27 mouse cellular contexts compared by ENCODE assay signal in genomic region chr17:46877061-46877460, GRCm38 (mm10). TPM values are rescaled to one million over a fixed set of nuclear protein-coding genes. Genes with fewer than 3 reads are reported as not detected.
DNase-seq lines count a peak whose midpoint lies in the region; ATAC-seq and TF ChIP-seq lines count a peak whose summit lies in the region.
"Had no signal": no experiment of that assay in that cellular context is flagged by ENCODE, and none has a peak within 500 bp of the region (broad histone marks: within the 10 kb centered on the region; RNA-seq: fewer than 3 reads in every experiment).

No protein-coding gene starts in this region.

- H3K36me3 ChIP-seq in intestine, embryonic 14.5 days (ENCODE audit: control insufficient read depth, insufficient read depth, low read length): no peaks in the 10 kb centered on the region
- no peaks in the 10 kb centered on the region; the same call in 1 of the 2 replicates for H3K36me3 ChIP-seq in intestine, postnatal 0 days (ENCODE audit: control insufficient read depth, insufficient read depth)
- no peaks in the 10 kb centered on the region for H3K36me3 ChIP-seq in liver, embryonic 12.5 days
- H3K36me3 ChIP-seq in liver, embryonic 11.5 days (ENCODE audit: control insufficient read depth, insufficient read depth, low read length): no peaks in the 10 kb centered on the region
- no peaks in the 10 kb centered on the region for H3K36me3 ChIP-seq in limb, embryonic 15.5 days
- H3K36me3 ChIP-seq in forebrain, embryonic 12.5 days (replicated peaks): no peaks in the 10 kb centered on the region
- H3K36me3 ChIP-seq: embryonic facial prominence, embryonic 13.5 days; forebrain, embryonic 15.5 days; heart, embryonic 10.5 days had no signal

- H3K9me3 ChIP-seq in intestine, embryonic 14.5 days (ENCODE audit: control insufficient read depth, low read length): no peaks in the 10 kb centered on the region
- H3K9me3 ChIP-seq in intestine, postnatal 0 days (ENCODE audit: control insufficient read depth): no peaks in the 10 kb centered on the region
- H3K9me3 ChIP-seq in liver, embryonic 12.5 days (replicated peaks): no peaks in the 10 kb centered on the region
- no peaks in the 10 kb centered on the region for H3K9me3 ChIP-seq in liver, embryonic 11.5 days (ENCODE audit: control insufficient read depth, low read length)
- no peaks in the 10 kb centered on the region for H3K9me3 ChIP-seq in limb, embryonic 15.5 days
- H3K9me3 ChIP-seq in forebrain, embryonic 12.5 days: no peaks in the 10 kb centered on the region
- H3K9me3 ChIP-seq: embryonic facial prominence, embryonic 13.5 days; forebrain, embryonic 15.5 days; heart, embryonic 10.5 days had no signal

- DNase-seq in intestine, embryonic 14.5 days (ENCODE audit: low spot score): no peak
- no peak for DNase-seq in liver, embryonic 11.5 days (ENCODE audit: low spot score)
- DNase-seq in layer of hippocampus, adult 8-10 months (ENCODE audit: low spot score in 2 of 2): no peak
- DNase-seq: cerebellum, adult 11 months; cerebellum, postnatal 10 days; right cerebral cortex, adult 18-20 months; right cerebral cortex, postnatal 4 days had no signal

- peaks cover 14% of the 10 kb centered on the region for H3K4me1 ChIP-seq in intestine, embryonic 14.5 days (replicated peaks; ENCODE audit: control insufficient read depth, insufficient read depth, low read length)
- 0 out of 2 replicates have a peak, but pooled peaks cover 5% of the 10 kb centered on the region for H3K4me1 ChIP-seq in intestine, postnatal 0 days (replicated peaks; ENCODE audit: control insufficient read depth, insufficient read depth, low read length)
- H3K4me1 ChIP-seq in liver, embryonic 12.5 days: peaks cover 28% of the 10 kb centered on the region
- peaks cover 22% of the 10 kb centered on the region for H3K4me1 ChIP-seq in liver, embryonic 11.5 days (replicated peaks; ENCODE audit: control insufficient read depth, insufficient read depth, low read length)
- H3K4me1 ChIP-seq in limb, embryonic 15.5 days: peaks cover 15% of the 10 kb centered on the region; the same call in 1 of the 2 replicates
- H3K4me1 ChIP-seq in forebrain, embryonic 12.5 days: peaks cover 6% of the 10 kb centered on the region; the same call in 1 of the 2 replicates

- H3K27me3 ChIP-seq in intestine, embryonic 14.5 days (replicated peaks; ENCODE audit: control insufficient read depth, insufficient read depth, low read length): no peaks in the 10 kb centered on the region
- H3K27me3 ChIP-seq in intestine, postnatal 0 days (replicated peaks; ENCODE audit: control insufficient read depth, insufficient read depth, low read length): no peaks in the 10 kb centered on the region
- H3K27me3 ChIP-seq in liver, embryonic 12.5 days (replicated peaks): no peaks in the 10 kb centered on the region
- no peaks in the 10 kb centered on the region for H3K27me3 ChIP-seq in liver, embryonic 11.5 days (replicated peaks; ENCODE audit: control insufficient read depth, insufficient read depth, low read length)
- H3K27me3 ChIP-seq in limb, embryonic 15.5 days: no peaks in the 10 kb centered on the region
- no peaks in the 10 kb centered on the region for H3K27me3 ChIP-seq in forebrain, embryonic 12.5 days
- H3K27me3 ChIP-seq: embryonic facial prominence, embryonic 13.5 days; forebrain, embryonic 15.5 days had no signal

- no peak for TF ChIP-seq CTCF in intestine, postnatal 0 days (IDR thresholded peaks at IDR 0.05; ENCODE audit: low read depth)

- ATAC-seq in intestine, embryonic 14.5 days (replicated peaks; ENCODE audit: low FRiP score, low TSS enrichment, low read depth): no peak
- no peak for ATAC-seq in intestine, postnatal 0 days
- no peak for ATAC-seq in liver, embryonic 12.5 days
- ATAC-seq in liver, embryonic 11.5 days (replicated peaks; ENCODE audit: low FRiP score): no peak
- ATAC-seq in limb, embryonic 15.5 days (ENCODE audit: insufficient number of reproducible peaks, low FRiP score, low TSS enrichment, low read depth): no peak
- no peak for ATAC-seq in forebrain, embryonic 12.5 days (ENCODE audit: low FRiP score)
- ATAC-seq: forebrain, embryonic 15.5 days; hindbrain, embryonic 16.5 days had no signal

- peak overlapping the region; percentile 39; the same call in 1 of the 2 replicates for H3K27ac ChIP-seq in intestine, embryonic 14.5 days (ENCODE audit: low read depth)
- H3K27ac ChIP-seq in intestine, postnatal 0 days (ENCODE audit: low read depth, low read length): no peak overlapping the region
- peak overlapping the region; percentile 18 for H3K27ac ChIP-seq in liver, embryonic 12.5 days
- H3K27ac ChIP-seq in liver, embryonic 11.5 days (ENCODE audit: low read depth, low read length): no peak overlapping the region
- 0 out of 2 replicates have a peak overlapping the region, but pooled peaks have one; percentile 28 for H3K27ac ChIP-seq in limb, embryonic 15.5 days
- no peak overlapping the region for H3K27ac ChIP-seq in forebrain, embryonic 12.5 days
- H3K27ac ChIP-seq: embryonic facial prominence, embryonic 13.5 days; forebrain, embryonic 15.5 days; macrophage had no signal

- H3K9ac ChIP-seq in intestine, embryonic 14.5 days (ENCODE audit: low read length): no peak overlapping the region
- no peak overlapping the region for H3K9ac ChIP-seq in intestine, postnatal 0 days (ENCODE audit: low read depth, low read length)
- no peak overlapping the region for H3K9ac ChIP-seq in liver, embryonic 12.5 days
- H3K9ac ChIP-seq in liver, embryonic 11.5 days (ENCODE audit: low read depth, low read length): no peak overlapping the region
- no peak overlapping the region for H3K9ac ChIP-seq in limb, embryonic 15.5 days
- no peak overlapping the region for H3K9ac ChIP-seq in forebrain, embryonic 12.5 days
- H3K9ac ChIP-seq: embryonic facial prominence, embryonic 13.5 days; forebrain, embryonic 15.5 days had no signal

- 83% methylated on average over 5 of the region's 5 CpGs for WGBS in intestine, embryonic 14.5 days
- WGBS in intestine, postnatal 0 days: 84% methylated on average over 5 of the region's 5 CpGs
- WGBS in liver, embryonic 12.5 days (ENCODE audit: insufficient replicate concordance): 82% methylated on average over 5 of the region's 5 CpGs
- WGBS in liver, embryonic 11.5 days: 83% methylated on average over 5 of the region's 5 CpGs
- 79% methylated on average over 5 of the region's 5 CpGs for WGBS in limb, embryonic 15.5 days
- 90% methylated on average over 5 of the region's 5 CpGs for WGBS in forebrain, embryonic 12.5 days

- no peak overlapping the region for H3K4me2 ChIP-seq in intestine, embryonic 14.5 days (ENCODE audit: low read length)
- H3K4me2 ChIP-seq in intestine, postnatal 0 days (replicated peaks; ENCODE audit: low read depth): no peak overlapping the region
- no peak overlapping the region for H3K4me2 ChIP-seq in liver, embryonic 12.5 days
- H3K4me2 ChIP-seq in liver, embryonic 11.5 days: no peak overlapping the region
- no peak overlapping the region for H3K4me2 ChIP-seq in limb, embryonic 15.5 days
- no peak overlapping the region for H3K4me2 ChIP-seq in forebrain, embryonic 12.5 days
- H3K4me2 ChIP-seq: embryonic facial prominence, embryonic 13.5 days; forebrain, embryonic 15.5 days had no signal

- no peak overlapping the region for H3K4me3 ChIP-seq in intestine, embryonic 14.5 days (ENCODE audit: low read depth, low read length)
- H3K4me3 ChIP-seq in intestine, postnatal 0 days (ENCODE audit: low read depth, low read length): no peak overlapping the region
- H3K4me3 ChIP-seq in liver, embryonic 12.5 days: no peak overlapping the region
- H3K4me3 ChIP-seq in liver, embryonic 11.5 days (ENCODE audit: low read depth, low read length): no peak overlapping the region
- H3K4me3 ChIP-seq in limb, embryonic 15.5 days: no peak overlapping the region
- no peak overlapping the region for H3K4me3 ChIP-seq in forebrain, embryonic 12.5 days (replicated peaks)
- H3K4me3 ChIP-seq: embryonic facial prominence, embryonic 13.5 days; forebrain, embryonic 15.5 days; heart, embryonic 10.5 days had no signal

RNA-seq across cellular contexts. Expression of gene Tbcc, which starts 13.4 kb away (rescaled TPM):
- 50.5 and 54.8 TPM in 2 replicates for polyA plus RNA-seq in intestine, embryonic 14.5 days (2014; fragmentation: Nextera tagmentation; extraction: Ambion mirVana)
- polyA plus RNA-seq in intestine, postnatal 0 days (2015; fragmentation: Nextera tagmentation; extraction: Ambion mirVana): 40.1 and 40.2 TPM in 2 replicates
- polyA plus RNA-seq in liver, embryonic 12.5 days (2016; fragmentation: Nextera tagmentation; extraction: Ambion mirVana): 34.2 and 36.4 TPM in 2 replicates
- polyA plus RNA-seq in liver, embryonic 11.5 days (2014; fragmentation: Nextera tagmentation; extraction: Ambion mirVana): 43.5 and 43.7 TPM in 2 replicates
- polyA plus RNA-seq in limb, embryonic 15.5 days (2015; fragmentation: Nextera tagmentation; extraction: Ambion mirVana): 51.2 and 54.1 TPM in 2 replicates
- 10 to 100 TPM; 24.8 to 38.5 (median 33.2) TPM for total RNA-seq in layer of hippocampus, adult 8-10 months (2022)
- 63.2 and 67.3 TPM in 2 replicates for polyA plus RNA-seq in forebrain, embryonic 12.5 days (2016; fragmentation: Nextera tagmentation; extraction: Ambion mirVana)

RNA-seq across cellular contexts. Expression of gene Bicral, which starts 18.8 kb away (rescaled TPM):
- 5.5 and 6.6 TPM in 2 replicates for polyA plus RNA-seq in intestine, embryonic 14.5 days (2014; fragmentation: Nextera tagmentation; extraction: Ambion mirVana)
- polyA plus RNA-seq in intestine, postnatal 0 days (2015; fragmentation: Nextera tagmentation; extraction: Ambion mirVana): 2.2 and 2.6 TPM in 2 replicates
- polyA plus RNA-seq in liver, embryonic 12.5 days (2016; fragmentation: Nextera tagmentation; extraction: Ambion mirVana): 4.8 and 5.2 TPM in 2 replicates
- polyA plus RNA-seq in liver, embryonic 11.5 days (2014; fragmentation: Nextera tagmentation; extraction: Ambion mirVana): 6.3 and 7.4 TPM in 2 replicates
- 3.8 and 4.7 TPM in 2 replicates for polyA plus RNA-seq in limb, embryonic 15.5 days (2015; fragmentation: Nextera tagmentation; extraction: Ambion mirVana)
- 10 to 100 TPM; 51.9 to 67.7 (median 61.2) TPM for total RNA-seq in layer of hippocampus, adult 8-10 months (2022)
- 7.1 and 7.5 TPM in 2 replicates for polyA plus RNA-seq in forebrain, embryonic 12.5 days (2016; fragmentation: Nextera tagmentation; extraction: Ambion mirVana)

RNA-seq across cellular contexts. Expression of gene Prph2, which starts 33.2 kb away (rescaled TPM):
- polyA plus RNA-seq in intestine, embryonic 14.5 days (2014; fragmentation: Nextera tagmentation; extraction: Ambion mirVana): not detected in 2 replicates
- not detected in 2 replicates for polyA plus RNA-seq in intestine, postnatal 0 days (2015; fragmentation: Nextera tagmentation; extraction: Ambion mirVana)
- polyA plus RNA-seq in liver, embryonic 12.5 days (2016; fragmentation: Nextera tagmentation; extraction: Ambion mirVana): not detected in 2 replicates
- not detected in 2 replicates for polyA plus RNA-seq in liver, embryonic 11.5 days (2014; fragmentation: Nextera tagmentation; extraction: Ambion mirVana)
- polyA plus RNA-seq in limb, embryonic 15.5 days (2015; fragmentation: Nextera tagmentation; extraction: Ambion mirVana): not detected in 2 replicates
- total RNA-seq in layer of hippocampus, adult 8-10 months (2022): not detected
- polyA plus RNA-seq in forebrain, embryonic 12.5 days (2016; fragmentation: Nextera tagmentation; extraction: Ambion mirVana): not detected in 2 replicates
- total RNA-seq: adrenal gland, postnatal 4 days; gastrocnemius, adult 8-10 months; hematopoietic stem cell, adult 5-6 weeks; layer of hippocampus, postnatal 25 days; midbrain, postnatal 0 days had no signal
- polyA plus RNA-seq: embryonic facial prominence, embryonic 13.5 days; forebrain, embryonic 15.5 days; gonadal fat pad, adult 2 months; heart, embryonic 10.5 days; heart, postnatal 0 days; hindbrain, embryonic 16.5 days; limb, embryonic 11.5 days; liver, embryonic 16.5 days; lung, postnatal 0 days; macrophage; midbrain, postnatal 0 days; neural tube, embryonic 14.5 days had no signal

Comparison
In these comparisons a context has a peak if more than half of its experiments do, and no peak if none do; other contexts are left out.
1. H3K27ac ChIP-seq: peak in intestine, embryonic 14.5 days (single experiment), liver, embryonic 12.5 days (single experiment) and limb, embryonic 15.5 days (single experiment); none in intestine, postnatal 0 days (single experiment), liver, embryonic 11.5 days (single experiment) and forebrain, embryonic 12.5 days (single experiment).